Mouse (Mus musculus): Measurements from ENCODE around the gene Gm7233. TPM values are rescaled to one million over a fixed set of nuclear protein-coding genes. Genes with fewer than 3 reads are reported as not detected.
"Not testable (repeated sequence)": the region's sequence is repeated elsewhere in the genome, so short reads cannot be mapped to it uniquely, and the experiment has no call there.

Gene Gm7233
- total RNA-seq (2021), result not detected
- long read RNA-seq, experiment 1, result 0 reads
- long read RNA-seq, experiment 2, result 0 reads

- not testable (repeated sequence) for DNase-seq
These were observed at the start of gene Gm7233 for GRCm38 (mm10) chr14:43179567-43179966. Gm7233 (plus strand) TSS chr14:43179867.

- not testable (repeated sequence) for DNase-seq
These were observed 12.5 kb upstream of the Gm7233 start for GRCm38 (mm10) chr14:43167189-43167588.

- not testable (repeated sequence) for DNase-seq
These were observed 11.7 kb upstream of the Gm7233 start for GRCm38 (mm10) chr14:43167942-43168341.

GRCm38 (mm10) chr14:43168573-43169170 is 11.0 kb upstream of the Gm7233 start:
- not testable (repeated sequence) for DNase-seq

- not testable (repeated sequence) for DNase-seq
These were observed 55.5 kb downstream of the Gm7233 start, which contains the start of gene Gm8122 for GRCm38 (mm10) chr14:43235204-43235603. Gm8122 (minus strand) TSS chr14:43235304.

Other genes with a start within 250 kb of the Gm7233 start
- not detected for gene Gm8082, start 186.2 kb upstream of the Gm7233 start, total RNA-seq (2021)
- gene Gm10376, start 164.2 kb upstream of the Gm7233 start, total RNA-seq (2021), result not detected
- gene Gm8094, start 103.2 kb upstream of the Gm7233 start, total RNA-seq (2021), result not detected
- not detected for gene Gm8104, start 79.3 kb upstream of the Gm7233 start, total RNA-seq (2021)
- gene Gm8122, start 55.4 kb downstream of the Gm7233 start, total RNA-seq (2021), result not detected
- gene Gm8126, start 78.8 kb downstream of the Gm7233 start, total RNA-seq (2021), result not detected
- gene Gm9732, start 95.2 kb downstream of the Gm7233 start, total RNA-seq (2021), result not detected
- not detected for gene Gm8127, start 114.0 kb downstream of the Gm7233 start, total RNA-seq (2021)
- gene 1700001F09Rik, start 167.9 kb downstream of the Gm7233 start, total RNA-seq (2021), result not detected
- gene Gm8138, start 236.5 kb downstream of the Gm7233 start, total RNA-seq (2021), result not detected

All from gastrocnemius, postnatal 10 days (tissue).